Mouse (Mus musculus) testis, adult 2 months (tissue): Measurements from ENCODE around the gene Gm11492. TPM values are rescaled to one million over a fixed set of nuclear protein-coding genes. Genes with fewer than 3 reads are reported as not detected.

Experiments
- H3K27ac ChIP-seq: fragments of 200-500 bp; 2 replicates; pipeline ENCODE4 v1.5.1; 2012; ENCODE audit warnings: low read depth, low read length; ENCODE audit not compliant: control insufficient read depth, insufficient read depth
- H3K27me3 ChIP-seq: fragments of 200-500 bp; 2 replicates; pipeline ENCODE4 v1.6.1; 2012; ENCODE audit warnings: mild to moderate bottlenecking, low read length, moderate library complexity; ENCODE audit not compliant: control insufficient read depth, insufficient read depth
- H3K36me3 ChIP-seq: fragments of 200-500 bp; 2 replicates; pipeline ENCODE4 v1.6.1; 2012; ENCODE audit warnings: mild to moderate bottlenecking, low read length; ENCODE audit not compliant: control insufficient read depth, insufficient read depth
- H3K4me1 ChIP-seq: fragments of 200-500 bp; 2 replicates; pipeline ENCODE4 v1.6.1; 2012; ENCODE audit warnings: low read length; ENCODE audit not compliant: control insufficient read depth, insufficient read depth
- H3K4me3 ChIP-seq: fragments of 200-500 bp; 2 replicates; pipeline ENCODE4 v1.5.1; 2012; ENCODE audit warnings: low read depth, mild to moderate bottlenecking, low read length, moderate library complexity, mixed read lengths; ENCODE audit not compliant: control insufficient read depth
- CTCF ChIP-seq: fragments of 200-500 bp; IDR thresholded peaks from 2 replicates; pipeline ENCODE4 v1.5.1; 2012; ENCODE audit warnings: low read depth, mild to moderate bottlenecking, inconsistent platforms, low read length, moderate library complexity; ENCODE audit not compliant: control insufficient read depth, insufficient read depth, insufficient replicate concordance
- POLR2A ChIP-seq: fragments of 200-500 bp; IDR thresholded peaks from 2 replicates; pipeline ENCODE4 v1.6.1; 2012; ENCODE audit warnings: low read depth, mild to moderate bottlenecking, inconsistent platforms, low read length, moderate library complexity; ENCODE audit not compliant: control insufficient read depth
- polyA plus RNA-seq: library from polyadenylated mRNA; depleted of rRNA; stranded (reverse); fragments of >200 nt; gene quantifications from 2 replicates; pipeline ENCODE4 v1.2.3, GENCODE M21; 2012

Gene Gm11492
- polyA plus RNA-seq, 1 experiment: 97.9 TPM

GRCm38 (mm10) chr11:87568255-87568953, 2.0 kb downstream of the Gm11492 start, which contains the start of gene Sept4:
Gene Sept4 (plus strand): TSS chr11:87568903.
- H3K27me3 ChIP-seq: no peaks in the 10 kb centered on the region
- H3K4me3 ChIP-seq: peak within 1 kb of the TSS; percentile 62
- no peak within 1 kb of the TSS for H3K27ac ChIP-seq
- TF ChIP-seq POLR2A: no peak
- TF ChIP-seq CTCF: no peak
- peaks cover 4% of the 10 kb centered on the region; the same call in 1 of the 2 replicates for H3K4me1 ChIP-seq
- no peaks in the 10 kb centered on the region for H3K36me3 ChIP-seq

DNA sequence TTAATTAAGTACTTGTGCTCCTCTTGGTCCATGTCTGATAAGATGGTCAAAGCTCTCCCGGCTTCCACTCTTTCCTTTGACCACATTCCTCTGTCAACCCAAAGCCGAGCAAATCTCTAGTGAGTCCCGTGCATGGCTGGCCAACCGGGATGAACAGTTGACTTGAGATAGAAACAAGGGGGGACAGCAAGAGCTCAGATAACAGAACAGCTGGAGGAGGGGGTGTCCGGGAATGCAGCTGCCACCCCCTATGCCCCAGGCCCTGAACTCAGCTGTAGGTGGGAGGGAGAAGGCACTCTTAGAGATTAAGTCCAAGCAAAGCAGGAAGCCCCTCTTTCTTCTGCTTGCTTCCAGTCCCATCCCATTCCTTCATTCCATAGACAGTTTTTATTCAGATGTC, 4.3 kb downstream of the Gm11492 start:
- no peaks in the 10 kb centered on the region for H3K27me3 ChIP-seq
- no peak overlapping the region for H3K4me3 ChIP-seq
- no peaks in the 10 kb centered on the region for H3K36me3 ChIP-seq
- no peak overlapping the region for H3K27ac ChIP-seq
- H3K4me1 ChIP-seq: peaks cover 4% of the 10 kb centered on the region; the same call in 1 of the 2 replicates
- TF ChIP-seq POLR2A: no peak
- TF ChIP-seq CTCF: no peak

GRCm38 (mm10) chr11:87571361-87571950, 5.0 kb downstream of the Gm11492 start:
- no peak for TF ChIP-seq POLR2A
- H3K4me1 ChIP-seq: peaks cover 4% of the 10 kb centered on the region; the same call in 1 of the 2 replicates
- H3K36me3 ChIP-seq: no peaks in the 10 kb centered on the region
- H3K4me3 ChIP-seq: no peak overlapping the region
- H3K27me3 ChIP-seq: no peaks in the 10 kb centered on the region
- no peak overlapping the region for H3K27ac ChIP-seq

DNA sequence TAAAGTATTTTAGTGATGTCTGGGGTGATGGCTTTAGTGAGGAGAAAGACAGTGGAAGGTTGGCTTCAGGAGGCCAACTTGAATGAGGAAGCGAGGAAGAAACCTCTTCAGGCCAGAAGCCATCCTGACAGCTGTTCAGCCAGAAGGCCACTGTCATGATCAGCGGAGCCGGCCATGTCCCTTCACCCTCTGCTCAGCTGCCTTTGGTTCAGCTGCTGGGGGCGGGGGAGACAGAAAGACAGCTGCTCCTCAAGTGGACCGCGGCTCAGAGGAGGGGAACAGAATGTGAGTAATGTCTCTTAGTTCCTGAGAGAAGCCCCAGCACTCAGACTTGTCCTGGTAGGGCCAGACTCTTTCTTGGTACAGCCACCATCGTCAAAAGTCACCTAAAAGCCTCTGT, 7.3 kb downstream of the Gm11492 start:
- TF ChIP-seq POLR2A (no peak), CTCF (no peak)
- H3K4me1 ChIP-seq: peaks cover 6% of the 10 kb centered on the region
- no peak overlapping the region for H3K27ac ChIP-seq
- no peaks in the 10 kb centered on the region for H3K36me3 ChIP-seq
- H3K27me3 ChIP-seq: no peaks in the 10 kb centered on the region
- H3K4me3 ChIP-seq: no peak overlapping the region

DNA sequence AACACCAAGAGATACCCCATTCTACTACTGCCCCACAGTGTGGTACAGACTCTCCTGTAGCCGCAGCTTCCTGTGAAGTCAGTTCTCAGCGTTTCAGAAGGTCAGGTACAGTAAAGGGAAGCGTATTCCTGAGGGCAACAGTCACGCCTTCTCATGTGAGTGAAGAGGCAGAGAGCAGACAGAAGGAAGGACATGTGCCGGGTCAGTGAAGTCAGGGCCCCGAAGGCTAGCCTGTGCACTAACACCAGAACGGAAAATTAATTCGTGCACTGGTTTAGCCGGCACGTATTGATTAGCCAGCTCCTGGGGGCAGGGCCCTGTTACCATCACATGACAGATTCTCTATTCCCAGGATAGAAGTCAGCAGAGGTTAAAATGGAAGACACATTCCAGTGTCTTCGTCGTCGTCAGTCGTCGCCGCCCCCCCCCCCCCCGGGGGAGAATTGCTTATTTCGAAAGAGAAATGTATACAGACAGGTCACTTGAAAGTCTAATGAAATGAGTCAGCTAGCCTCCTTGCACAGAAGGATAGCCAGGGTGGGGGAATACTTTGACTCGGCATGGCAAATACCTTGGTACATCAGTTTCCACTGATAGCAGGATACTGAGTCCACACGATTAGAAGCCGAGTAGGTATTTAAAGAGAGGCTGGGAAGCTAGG, 8.2 kb downstream of the Gm11492 start:
- no peak overlapping the region for H3K27ac ChIP-seq
- H3K4me1 ChIP-seq: peaks cover 4% of the 10 kb centered on the region
- no peak for TF ChIP-seq CTCF
- no peak for TF ChIP-seq POLR2A
- H3K27me3 ChIP-seq: no peaks in the 10 kb centered on the region
- H3K4me3 ChIP-seq: no peak overlapping the region
- no peaks in the 10 kb centered on the region for H3K36me3 ChIP-seq

GRCm38 (mm10) chr11:87577601-87578248, 11.3 kb downstream of the Gm11492 start:
- Histone ChIP-seq H3K4me3 (no peak overlapping the region), H3K27me3 (no peaks in the 10 kb centered on the region), H3K4me1 (peaks cover 2% of the 10 kb centered on the region), H3K27ac (no peak overlapping the region), H3K36me3 (no peaks in the 10 kb centered on the region)
- no peak for TF ChIP-seq CTCF
- no peak for TF ChIP-seq POLR2A
